Mouse (Mus musculus) fat pad, adult 2 months (tissue): ENCODE results near the gene Rgs7.

Experiments used
- DNase-seq: peaks from one replicate; pipeline ENCODE4 v3.0.0-alpha.2; 2011; ENCODE audit warnings: low read depth, low spot score; ENCODE audit errors: extremely low read depth

Gene Rgs7

GRCm38 (mm10) chr1:175185211-175185610, 307.1 kb downstream of the Rgs7 start:
- DNase-seq: no peak

GRCm38 (mm10) chr1:175184736-175185135, 307.6 kb downstream of the Rgs7 start:
- no peak for DNase-seq

GRCm38 (mm10) chr1:175178733-175179132, 313.6 kb downstream of the Rgs7 start:
- DNase-seq: no peak

- DNase-seq: no peak
Observed at GRCm38 (mm10) chr1:175174918-175175675, 317.2 kb downstream of the Rgs7 start.

- DNase-seq: no peak
Observed at GRCm38 (mm10) chr1:175155469-175155868, 336.8 kb downstream of the Rgs7 start.

GRCm38 (mm10) chr1:175143051-175143450, 349.2 kb downstream of the Rgs7 start:
- no peak for DNase-seq

GRCm38 (mm10) chr1:175128525-175128924, 363.8 kb downstream of the Rgs7 start:
- DNase-seq: no peak

- no peak for DNase-seq
Observed at GRCm38 (mm10) chr1:175124416-175124815, 367.9 kb downstream of the Rgs7 start.

- DNase-seq: no peak
Observed at GRCm38 (mm10) chr1:175118904-175119555, 373.3 kb downstream of the Rgs7 start.

GRCm38 (mm10) chr1:175108270-175108860, 383.9 kb downstream of the Rgs7 start:
- no peak for DNase-seq

GRCm38 (mm10) chr1:175106315-175106714, 386.0 kb downstream of the Rgs7 start:
- DNase-seq: no peak

- no peak for DNase-seq
Observed at GRCm38 (mm10) chr1:175105426-175105825, 386.9 kb downstream of the Rgs7 start.

- no peak for DNase-seq
Observed at GRCm38 (mm10) chr1:175097014-175097413, 395.3 kb downstream of the Rgs7 start.

GRCm38 (mm10) chr1:175082104-175082503, 410.2 kb downstream of the Rgs7 start:
- DNase-seq: no peak

- DNase-seq: no peak
Observed at GRCm38 (mm10) chr1:175079819-175080608, 412.3 kb downstream of the Rgs7 start.

- DNase-seq: no peak
Observed at GRCm38 (mm10) chr1:175073500-175074232, 418.6 kb downstream of the Rgs7 start.

GRCm38 (mm10) chr1:175069758-175070290, 422.5 kb downstream of the Rgs7 start:
- DNase-seq: no peak

- DNase-seq: no peak
Observed at GRCm38 (mm10) chr1:175049121-175049520, 443.2 kb downstream of the Rgs7 start.

- DNase-seq: no peak
Observed at GRCm38 (mm10) chr1:175041167-175041817, 451.0 kb downstream of the Rgs7 start.

GRCm38 (mm10) chr1:175040038-175040437, 452.3 kb downstream of the Rgs7 start:
- no peak for DNase-seq
